Mouse (Mus musculus) E14TG2a.4 (cell line): ENCODE measurements around the gene Lst1.

ENCODE experiments used
- CTCF ChIP-seq: conservative IDR thresholded peaks from 2 replicates; pipeline ENCODE4 v1.5.1; 2014; ENCODE audit warnings: low read length
- POU5F1 ChIP-seq: IDR thresholded peaks from 2 replicates; pipeline ENCODE4 v1.6.1; 2014; ENCODE audit warnings: low read length, borderline replicate concordance

DNA sequence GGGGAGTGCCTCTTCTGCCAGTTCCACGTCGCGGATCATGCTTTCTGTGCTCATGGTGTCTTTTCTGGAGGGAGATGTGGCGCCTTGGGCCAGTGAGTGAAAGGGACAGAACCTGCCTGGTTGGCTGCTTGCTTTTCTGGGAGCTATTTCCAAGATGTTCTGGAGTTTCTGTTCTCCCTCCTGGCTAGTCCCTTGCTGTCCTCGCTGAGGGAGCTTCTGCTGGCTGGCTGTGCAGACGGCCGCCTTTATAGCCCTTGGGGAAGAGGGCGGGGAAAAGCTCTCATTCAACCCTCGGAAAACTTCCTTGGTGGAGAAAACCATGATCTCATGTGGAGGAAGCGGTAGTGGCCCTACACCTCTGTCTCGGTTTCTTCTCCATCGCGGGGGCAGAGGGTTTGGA lies 13.5 kb upstream of the Lst1 start, which contains the start of gene Tnf:
- TF ChIP-seq CTCF: no peak
- no peak for TF ChIP-seq POU5F1
